Mouse (Mus musculus): ENCODE measurements around the gene Hnrnpa2b1.

DNA sequence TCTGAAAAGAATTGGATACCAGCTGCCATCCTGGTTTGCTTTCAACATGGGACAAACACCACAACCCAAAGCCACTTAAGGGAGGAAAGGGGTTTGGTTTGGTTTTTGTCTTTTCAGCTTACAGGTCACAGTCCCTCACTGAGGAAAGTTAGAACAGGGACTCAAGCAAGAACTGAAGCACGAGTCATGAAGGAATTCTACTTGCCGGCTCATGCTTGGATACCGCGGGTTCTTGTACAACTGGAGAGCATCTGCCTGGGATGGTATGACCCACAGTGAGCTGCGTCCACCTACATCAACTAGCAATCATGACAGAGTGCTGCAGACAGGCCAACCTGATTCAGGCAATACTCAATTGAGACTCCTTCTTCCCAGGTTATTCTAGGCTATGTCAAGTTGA lies 17.0 kb upstream of the Hnrnpa2b1 start:
- no peak for TF ChIP-seq TAL1 (IDR thresholded peaks at IDR 0.05; ENCODE audit: low read length)
- TF ChIP-seq GATA1 (IDR thresholded peaks at IDR 0.05; ENCODE audit: low read length) = no peak

All from erythroblast, embryonic 14.5 days (primary cell).